In genomic region chr8:26832546-26832945, GRCm38 (mm10) we compare ENCODE assay signal across 20 mouse cellular contexts.
DNase-seq lines count a peak whose midpoint lies in the region; ATAC-seq and TF ChIP-seq lines count a peak whose summit lies in the region.
"Had no signal": no experiment of that assay in that cellular context is flagged by ENCODE, and none has a peak within 500 bp of the region (broad histone marks: within the 10 kb centered on the region; RNA-seq: fewer than 3 reads in every experiment).

No protein-coding gene starts in this region.

- no peak overlapping the region for H3K27ac ChIP-seq in gastrocnemius, adult 2 months
- H3K27ac ChIP-seq in lung, embryonic 16.5 days (ENCODE audit: low read length): peak overlapping the region; percentile 62; the same call in 1 of the 2 replicates
- 0 out of 2 replicates have a peak overlapping the region, but pooled peaks have one; percentile 36 for H3K27ac ChIP-seq in embryonic facial prominence, embryonic 12.5 days
- peak overlapping the region; percentile 40; the same call in 1 of the 2 replicates for H3K27ac ChIP-seq in stomach, embryonic 15.5 days
- H3K27ac ChIP-seq: hindbrain, embryonic 14.5 days had no signal

- no peak overlapping the region for H3K4me3 ChIP-seq in gastrocnemius, adult 2 months
- no peak overlapping the region for H3K4me3 ChIP-seq in lung, embryonic 16.5 days (ENCODE audit: low read length)
- no peak overlapping the region for H3K4me3 ChIP-seq in embryonic facial prominence, embryonic 12.5 days
- H3K4me3 ChIP-seq in stomach, embryonic 15.5 days (replicated peaks): no peak overlapping the region
- H3K4me3 ChIP-seq: heart, embryonic 10.5 days; kidney, embryonic 15.5 days had no signal

- 53% methylated on average over 3 of the region's 3 CpGs for WGBS in lung, embryonic 16.5 days
- WGBS in embryonic facial prominence, embryonic 12.5 days: 71% methylated on average over 3 of the region's 3 CpGs
- 56% methylated on average over 3 of the region's 3 CpGs for WGBS in stomach, embryonic 15.5 days

- ATAC-seq in lung, embryonic 16.5 days (ENCODE audit: low read depth): no peak
- no peak for ATAC-seq in embryonic facial prominence, embryonic 12.5 days (ENCODE audit: insufficient number of reproducible peaks, insufficient read depth, low FRiP score, low TSS enrichment)
- no peak for ATAC-seq in stomach, embryonic 15.5 days (ENCODE audit: insufficient read depth, low FRiP score, low read depth)
- ATAC-seq: inflammation-experienced regulatory T-cells, adult 6 months; liver, postnatal 0 days had no signal

- H3K27me3 ChIP-seq in lung, embryonic 16.5 days (ENCODE audit: control insufficient read depth, insufficient read depth, low read depth, low read length): no peaks in the 10 kb centered on the region
- peaks cover 8% of the 10 kb centered on the region; the same call in 1 of the 2 replicates for H3K27me3 ChIP-seq in embryonic facial prominence, embryonic 12.5 days
- no peaks in the 10 kb centered on the region for H3K27me3 ChIP-seq in stomach, embryonic 15.5 days (replicated peaks)

- DNase-seq in gastrocnemius, adult 2 months: peak; percentile 3
- DNase-seq in gastrocnemius, postnatal 36 days: no peak
- DNase-seq in lung, postnatal 14 days: no peak
- no peak for DNase-seq in thymus, postnatal 10 days (ENCODE audit: low spot score in 2 of 2)
- no peak for DNase-seq in kidney, postnatal 14 days
- DNase-seq: cerebellum, adult 11-12 months; cerebellum, postnatal 14 days; heart, postnatal 4 days; layer of hippocampus, adult 9-11 months; left cerebral cortex, postnatal 4 days; liver, postnatal 0 days had no signal

- no peaks in the 10 kb centered on the region for H3K36me3 ChIP-seq in lung, embryonic 16.5 days (ENCODE audit: control insufficient read depth, insufficient read depth, low read length)
- H3K36me3 ChIP-seq in embryonic facial prominence, embryonic 12.5 days: no peaks in the 10 kb centered on the region
- no peaks in the 10 kb centered on the region for H3K36me3 ChIP-seq in stomach, embryonic 15.5 days
- H3K36me3 ChIP-seq: G1E; heart, embryonic 10.5 days; kidney, embryonic 15.5 days had no signal

- H3K4me1 ChIP-seq in lung, embryonic 16.5 days (replicated peaks; ENCODE audit: control insufficient read depth, insufficient read depth, low read length): peaks cover 30% of the 10 kb centered on the region
- peaks cover 64% of the 10 kb centered on the region for H3K4me1 ChIP-seq in embryonic facial prominence, embryonic 12.5 days
- H3K4me1 ChIP-seq in stomach, embryonic 15.5 days: peaks cover 28% of the 10 kb centered on the region

- H3K9me3 ChIP-seq in lung, embryonic 16.5 days (ENCODE audit: control insufficient read depth, low read length): no peaks in the 10 kb centered on the region
- no peaks in the 10 kb centered on the region for H3K9me3 ChIP-seq in embryonic facial prominence, embryonic 12.5 days
- H3K9me3 ChIP-seq in stomach, embryonic 15.5 days: no peaks in the 10 kb centered on the region
- H3K9me3 ChIP-seq: G1E; heart, embryonic 10.5 days; kidney, embryonic 15.5 days had no signal

- no peak for TF ChIP-seq CTCF in gastrocnemius, adult 2 months (IDR thresholded peaks at IDR 0.05)

- no peak overlapping the region for H3K9ac ChIP-seq in lung, embryonic 16.5 days (ENCODE audit: low read length)
- no peak overlapping the region for H3K9ac ChIP-seq in embryonic facial prominence, embryonic 12.5 days
- no peak overlapping the region for H3K9ac ChIP-seq in stomach, embryonic 15.5 days
- H3K9ac ChIP-seq: hindbrain, embryonic 14.5 days; kidney, embryonic 15.5 days; liver, postnatal 0 days had no signal

- H3K4me2 ChIP-seq in lung, embryonic 16.5 days (ENCODE audit: low read depth, low read length): no peak overlapping the region
- H3K4me2 ChIP-seq in embryonic facial prominence, embryonic 12.5 days (replicated peaks): no peak overlapping the region
- H3K4me2 ChIP-seq in stomach, embryonic 15.5 days: no peak overlapping the region
- H3K4me2 ChIP-seq: hindbrain, embryonic 14.5 days; kidney, embryonic 15.5 days; midbrain, embryonic 11.5 days had no signal

- intact Hi-C loops in gastrocnemius, adult 2 months (cut with DNase I): no loop called here
- intact Hi-C loops in gastrocnemius, postnatal 36 days (cut with DNase I): no loop called here
